Mouse (Mus musculus) thymus, adult 2 months (tissue): ENCODE results near the gene Olfr1357.

ENCODE experiments used
- CTCF ChIP-seq: fragments of 200-500 bp; IDR thresholded peaks from 2 replicates; pipeline ENCODE4 v1.5.1; 2012; ENCODE audit warnings: mild to moderate bottlenecking, control low read depth, low read length, moderate library complexity, borderline replicate concordance; ENCODE audit not compliant: control insufficient read depth, poor library complexity, insufficient read depth; ENCODE audit errors: extremely low read depth
- POLR2A ChIP-seq: fragments of 200-500 bp; IDR thresholded peaks from 2 replicates; pipeline ENCODE4 v1.6.1; 2012; ENCODE audit warnings: mild to moderate bottlenecking, low read length, control low read depth, moderate library complexity; ENCODE audit not compliant: control insufficient read depth, poor library complexity, insufficient read depth; ENCODE audit errors: extremely low read depth

GRCm38 (mm10) chr10:78575105-78575632 is 42.7 kb downstream of the Olfr1357 start:
- TF ChIP-seq CTCF = no peak
- TF ChIP-seq POLR2A = no peak
